Mouse (Mus musculus) limb, embryonic 14.5 days (tissue): Measurements from ENCODE around the gene Ccdc33. TPM values are rescaled to one million over a fixed set of nuclear protein-coding genes. Genes with fewer than 3 reads are reported as not detected.

ENCODE experiments used
- ATAC-seq: fragments of 200-750 bp; cut with Nextera tagmentation; 2 replicates; pipeline ENCODE4 v1.8.0; 2017; ENCODE audit warnings: low read depth, moderate number of reproducible peaks, moderate TSS enrichment; ENCODE audit not compliant: low FRiP score
- DNase-seq: peaks from one replicate; pipeline ENCODE4 v3.0.0-alpha.2; 2015; ENCODE audit warnings: low spot score
- H3K27ac ChIP-seq: fragments of 300-500 bp; sonication (generic); replicated peaks from 2 replicates; pipeline ENCODE4 v1.5.1; 2014; ENCODE audit warnings: low read depth, mild to moderate bottlenecking, low read length, moderate library complexity, mixed read lengths
- H3K27me3 ChIP-seq: fragments of 300-500 bp; sonication (generic); 2 replicates; pipeline ENCODE4 v1.6.1; 2014; ENCODE audit warnings: low read length, mixed read lengths; ENCODE audit not compliant: control insufficient read depth, insufficient read depth
- H3K36me3 ChIP-seq: fragments of 300-500 bp; sonication (generic); 2 replicates; pipeline ENCODE4 v1.6.1; 2014; ENCODE audit warnings: mild to moderate bottlenecking, low read length, moderate library complexity, mixed read lengths; ENCODE audit not compliant: control insufficient read depth, insufficient read depth
- H3K4me1 ChIP-seq: fragments of 300-500 bp; sonication (generic); 2 replicates; pipeline ENCODE4 v1.6.1; 2014; ENCODE audit warnings: antibody characterized with exemption, low read length, mixed read lengths; ENCODE audit not compliant: control insufficient read depth, insufficient read depth
- H3K4me2 ChIP-seq: fragments of 300-500 bp; sonication (generic); replicated peaks from 2 replicates; pipeline ENCODE4 v1.6.1; 2014; ENCODE audit warnings: low read depth, mild to moderate bottlenecking, low read length, moderate library complexity; ENCODE audit not compliant: severe bottlenecking
- H3K4me3 ChIP-seq: fragments of 300-500 bp; sonication (generic); replicated peaks from 2 replicates; pipeline ENCODE4 v1.5.1; 2014; ENCODE audit warnings: low read length
- H3K9ac ChIP-seq: fragments of 300-500 bp; sonication (generic); 2 replicates; pipeline ENCODE4 v1.6.1; 2014; ENCODE audit warnings: mild to moderate bottlenecking, low read depth, low read length, moderate library complexity; ENCODE audit not compliant: severe bottlenecking
- H3K9me3 ChIP-seq: fragments of 300-500 bp; sonication (generic); 2 replicates; pipeline ENCODE4 v1.6.1; 2016; ENCODE audit warnings: low read length; ENCODE audit not compliant: control insufficient read depth
- POLR2A ChIP-seq: fragments of 200-500 bp; IDR thresholded peaks from 2 replicates; pipeline ENCODE4 v1.8.0; 2012; ENCODE audit warnings: inconsistent platforms, mild to moderate bottlenecking, moderate library complexity, borderline replicate concordance; ENCODE audit not compliant: insufficient read depth, insufficient read length; ENCODE audit errors: extremely low read depth
- WGBS: fragments of 180-500 bp; shearing (Covaris S2); extraction: QIAGEN DNeasy Blood & Tissue Kit; methylation state at CpG from one replicate; pipeline ENCODE4 v1.1.7; 2014; 5-methylcytosine and 5-hydroxymethylcytosine counted together
- polyA plus RNA-seq, 2 experiments: library from polyadenylated mRNA; depleted of rRNA in 1 of 2; stranded (reverse) in 1 of 2; unstranded in 1 of 2; fragments of >200 nt; fragmentation: Nextera tagmentation in 1 of 2; extraction: Ambion mirVana in 1 of 2; gene quantifications; 2 replicates each; pipeline versions ENCODE4 v1.2.1 to v1.2.3; 2012 to 2014

Ccdc33 gene
- polyA plus RNA-seq, 2 experiments = 0.11 TPM; not detected in 1

DNA sequence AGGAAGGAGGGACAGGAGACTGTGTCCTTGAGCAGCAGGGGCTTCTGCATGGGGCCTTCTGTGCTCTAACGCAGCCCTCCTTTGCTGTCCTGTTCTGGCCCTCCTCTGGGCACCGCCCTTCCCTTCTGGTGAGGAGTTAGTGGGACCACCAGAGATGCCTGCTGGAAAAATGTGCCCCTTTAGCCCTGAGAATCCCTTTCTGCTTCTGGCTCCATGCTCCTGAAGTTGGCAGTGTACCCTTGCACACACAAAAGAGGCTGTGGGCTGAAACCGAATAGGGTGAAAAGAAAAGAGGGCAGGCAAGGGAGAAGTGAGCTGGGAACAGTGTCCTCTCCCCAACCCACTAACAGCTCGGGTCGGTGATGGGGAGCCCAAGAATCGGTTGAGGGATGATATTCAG is 69.4 kb downstream of the Ccdc33 start:
- TF ChIP-seq POLR2A = no peak
- DNase-seq = no peak
- H3K27me3 ChIP-seq = no peaks in the 10 kb centered on the region

DNA sequence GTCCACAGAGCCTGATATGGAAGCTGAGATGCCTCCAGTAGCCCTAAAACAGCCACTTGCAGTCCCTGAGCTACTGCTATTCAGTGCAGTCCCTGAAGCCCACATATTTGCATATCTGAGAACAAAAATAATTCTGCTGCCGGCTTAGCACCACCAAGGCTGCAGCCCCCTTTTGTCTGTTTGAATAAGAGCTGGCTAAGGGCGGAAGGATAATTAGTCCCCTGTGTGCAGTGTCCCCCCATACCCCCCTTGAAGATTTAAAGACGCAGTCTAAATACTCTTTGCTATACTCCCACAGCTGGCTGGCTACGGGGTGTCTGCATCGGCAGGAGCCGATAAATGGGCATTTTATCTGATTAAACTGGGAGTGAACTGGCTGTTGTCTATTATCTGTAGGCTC is 70.0 kb downstream of the Ccdc33 start:
- TF ChIP-seq POLR2A = no peak

More for the DNA sequence above, 69.4 kb downstream of the Ccdc33 start:
- no peaks in the 10 kb centered on the region for H3K9me3 ChIP-seq
- no peak overlapping the region for H3K9ac ChIP-seq
- ATAC-seq = no peak
- no peak overlapping the region for H3K27ac ChIP-seq
- peaks cover 13% of the 10 kb centered on the region for H3K4me1 ChIP-seq
- WGBS = 57% methylated on average over 6 of the region's 6 CpGs
- no peaks in the 10 kb centered on the region for H3K36me3 ChIP-seq
- no peak overlapping the region for H3K4me3 ChIP-seq
- no peak overlapping the region for H3K4me2 ChIP-seq

DNA sequence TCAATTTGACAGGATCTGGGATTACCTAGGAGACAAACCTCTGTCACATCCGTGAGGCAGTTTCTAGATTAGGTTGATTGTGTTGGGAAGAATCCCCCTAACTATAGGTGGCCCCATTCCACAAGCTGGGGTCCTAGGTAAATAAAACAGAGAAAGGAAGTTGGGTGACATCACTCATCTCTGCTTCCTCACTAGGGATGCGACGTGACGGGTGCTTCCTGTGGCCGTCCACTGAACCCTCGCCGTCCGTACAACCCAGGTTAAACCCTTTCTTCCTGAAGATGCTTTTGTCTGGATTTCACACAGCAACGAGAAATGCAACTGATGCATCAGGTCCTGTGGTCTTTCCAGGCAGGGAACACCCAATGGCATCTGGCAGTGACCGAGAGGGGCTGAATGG is 71.6 kb downstream of the Ccdc33 start:
- Histone ChIP-seq H3K9me3 (no peaks in the 10 kb centered on the region), H3K27me3 (no peaks in the 10 kb centered on the region), H3K4me1 (peaks cover 14% of the 10 kb centered on the region), H3K4me2 (no peak overlapping the region), H3K4me3 (no peak overlapping the region), H3K27ac (no peak overlapping the region), H3K36me3 (no peaks in the 10 kb centered on the region), H3K9ac (no peak overlapping the region)
- TF ChIP-seq POLR2A = no peak
- 68% methylated on average over 10 of the region's 10 CpGs for WGBS
- ATAC-seq = no peak
- no peak for DNase-seq

More for the DNA sequence above, 70.0 kb downstream of the Ccdc33 start:
- Histone ChIP-seq H3K4me3 (no peak overlapping the region), H3K27me3 (no peaks in the 10 kb centered on the region), H3K9me3 (no peaks in the 10 kb centered on the region), H3K9ac (no peak overlapping the region), H3K4me1 (peaks cover 13% of the 10 kb centered on the region), H3K36me3 (no peaks in the 10 kb centered on the region), H3K27ac (no peak overlapping the region), H3K4me2 (no peak overlapping the region)
- DNase-seq = no peak
- WGBS = 22% methylated on average over 6 of the region's 6 CpGs
- no peak for ATAC-seq

DNA sequence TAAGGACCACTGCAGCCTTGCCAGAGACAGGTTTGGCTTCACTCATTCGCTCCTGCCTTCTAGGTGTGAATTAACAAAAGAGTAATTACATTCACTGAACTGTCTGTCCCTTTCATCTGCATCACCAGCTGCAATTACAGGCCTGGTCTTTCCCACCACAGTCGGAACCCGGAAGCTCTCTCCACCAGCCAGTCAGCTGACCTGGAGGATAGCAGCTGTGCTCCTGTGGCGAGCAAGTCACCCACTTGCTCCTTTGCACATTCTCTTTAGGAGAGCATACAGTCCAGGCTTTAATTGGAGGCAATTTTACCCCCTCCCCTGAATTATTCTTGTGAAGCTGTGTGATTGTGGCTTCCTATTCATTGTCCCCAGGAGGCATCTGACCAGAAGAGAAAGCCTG is 73.0 kb downstream of the Ccdc33 start:
- no peak overlapping the region for H3K27ac ChIP-seq
- WGBS = 17% methylated on average over 4 of the region's 4 CpGs
- DNase-seq (no peak), ATAC-seq (no peak)
- TF ChIP-seq POLR2A = no peak
- no peak overlapping the region for H3K9ac ChIP-seq
- no peaks in the 10 kb centered on the region for H3K27me3 ChIP-seq
- no peak overlapping the region for H3K4me2 ChIP-seq
- H3K4me3 ChIP-seq = no peak overlapping the region
- no peaks in the 10 kb centered on the region for H3K9me3 ChIP-seq
- no peaks in the 10 kb centered on the region for H3K36me3 ChIP-seq
- H3K4me1 ChIP-seq = peaks cover 26% of the 10 kb centered on the region

DNA sequence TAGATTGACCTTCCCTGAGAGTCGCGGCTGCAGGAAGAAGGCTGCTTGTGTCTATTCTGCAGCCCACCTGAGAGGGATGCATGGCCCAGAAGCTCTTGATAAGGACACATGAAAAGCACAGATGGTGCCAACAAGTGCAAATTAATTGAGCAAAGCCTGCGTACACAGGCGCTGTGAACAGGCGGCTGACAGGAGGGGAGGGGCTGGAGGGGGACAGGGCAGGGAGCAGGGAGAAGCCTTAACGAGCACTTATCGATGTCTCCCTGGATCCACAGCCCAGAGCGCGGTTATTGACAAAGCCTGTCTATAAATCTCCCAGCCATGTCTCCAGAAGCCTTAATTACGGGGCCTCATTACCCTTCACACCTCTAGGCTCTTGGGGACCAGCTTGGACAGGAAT is 73.8 kb downstream of the Ccdc33 start:
- Histone ChIP-seq H3K4me2 (no peak overlapping the region), H3K9ac (no peak overlapping the region), H3K9me3 (no peaks in the 10 kb centered on the region), H3K27me3 (no peaks in the 10 kb centered on the region), H3K4me3 (no peak overlapping the region), H3K4me1 (peaks cover 29% of the 10 kb centered on the region), H3K27ac (no peak overlapping the region), H3K36me3 (no peaks in the 10 kb centered on the region)
- WGBS = 17% methylated on average over 10 of the region's 10 CpGs
- DNase-seq (no peak), ATAC-seq (no peak)
- TF ChIP-seq POLR2A = no peak

DNA sequence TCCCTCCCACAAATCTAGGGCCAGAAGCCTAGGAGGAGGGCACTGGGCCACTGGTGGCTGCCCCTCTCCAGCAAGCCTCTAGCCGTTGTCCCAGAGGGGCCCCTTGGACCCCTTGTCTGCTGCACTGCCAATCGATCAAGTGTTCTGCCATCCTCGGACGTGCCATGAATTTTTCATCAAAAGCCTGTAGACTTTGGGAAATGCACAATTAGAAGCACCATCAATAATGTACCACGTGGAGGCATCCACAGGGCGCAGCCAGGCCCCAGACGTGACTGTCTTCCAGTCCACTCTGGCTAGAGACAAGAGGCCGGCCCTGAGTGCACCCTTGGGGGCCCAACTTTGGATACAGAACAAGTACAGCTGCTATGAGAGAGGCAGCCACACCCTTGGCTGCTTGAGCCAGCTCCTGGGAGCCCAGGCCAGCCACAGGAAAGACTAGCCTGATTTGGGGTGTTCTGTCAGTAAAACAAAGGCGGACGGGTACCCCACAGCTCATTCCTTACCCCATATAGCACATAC is 75.1 kb downstream of the Ccdc33 start:
- DNase-seq (no peak), ATAC-seq (no peak)
- H3K4me3 ChIP-seq = no peak overlapping the region
- no peaks in the 10 kb centered on the region for H3K9me3 ChIP-seq
- no peak for TF ChIP-seq POLR2A
- no peak overlapping the region for H3K4me2 ChIP-seq
- H3K36me3 ChIP-seq = no peaks in the 10 kb centered on the region
- no peak overlapping the region for H3K27ac ChIP-seq
- H3K4me1 ChIP-seq = peaks cover 33% of the 10 kb centered on the region
- H3K9ac ChIP-seq = no peak overlapping the region
- H3K27me3 ChIP-seq = no peaks in the 10 kb centered on the region
- 79% methylated on average over 10 of the region's 10 CpGs for WGBS
